Mouse (Mus musculus): ENCODE measurements around the gene Galr2.

Gene Galr2

GRCm38 (mm10) chr11:116280751-116281663 lies at the start of gene Galr2:
Gene Galr2, plus strand, starts transcription at chr11:116280939.
- DNase-seq (ENCODE audit: low spot score): no peak

GRCm38 (mm10) chr11:116232427-116232826 lies 48.3 kb upstream of the Galr2 start:
- DNase-seq (ENCODE audit: low spot score): no peak

GRCm38 (mm10) chr11:116234901-116235300 lies 45.8 kb upstream of the Galr2 start:
- no peak for DNase-seq (ENCODE audit: low spot score)

GRCm38 (mm10) chr11:116237742-116238395 lies 42.9 kb upstream of the Galr2 start, which contains the start of gene Evpl:
Gene Evpl, minus strand, starts transcription at chr11:116238077.
- no peak for DNase-seq (ENCODE audit: low spot score)

- no peak for DNase-seq (ENCODE audit: low spot score)
Measured at GRCm38 (mm10) chr11:116239797-116240196, 40.9 kb upstream of the Galr2 start.

GRCm38 (mm10) chr11:116241744-116242235 lies 38.9 kb upstream of the Galr2 start:
- DNase-seq (ENCODE audit: low spot score): no peak

GRCm38 (mm10) chr11:116244580-116244979 lies 36.2 kb upstream of the Galr2 start:
- no peak for DNase-seq (ENCODE audit: low spot score)

- no peak for DNase-seq (ENCODE audit: low spot score)
Measured at GRCm38 (mm10) chr11:116245616-116246015, 35.1 kb upstream of the Galr2 start.

GRCm38 (mm10) chr11:116247502-116248222 lies 33.1 kb upstream of the Galr2 start:
- DNase-seq (ENCODE audit: low spot score): no peak

GRCm38 (mm10) chr11:116250898-116251297 lies 29.8 kb upstream of the Galr2 start:
- no peak for DNase-seq (ENCODE audit: low spot score)

- DNase-seq (ENCODE audit: low spot score): no peak
Measured at GRCm38 (mm10) chr11:116253076-116253600, 27.6 kb upstream of the Galr2 start.

GRCm38 (mm10) chr11:116254627-116255026 lies 26.1 kb upstream of the Galr2 start:
- no peak for DNase-seq (ENCODE audit: low spot score)

- no peak for DNase-seq (ENCODE audit: low spot score)
Measured at GRCm38 (mm10) chr11:116255090-116255981, 25.4 kb upstream of the Galr2 start.

- no peak for DNase-seq (ENCODE audit: low spot score)
Measured at GRCm38 (mm10) chr11:116255982-116256675, 24.6 kb upstream of the Galr2 start.

GRCm38 (mm10) chr11:116259461-116259860 lies 21.3 kb upstream of the Galr2 start:
- no peak for DNase-seq (ENCODE audit: low spot score)

GRCm38 (mm10) chr11:116260259-116260658 lies 20.5 kb upstream of the Galr2 start:
- no peak for DNase-seq (ENCODE audit: low spot score)

- peak; percentile 37 for DNase-seq (ENCODE audit: low spot score)
Measured at GRCm38 (mm10) chr11:116265352-116265751, 15.4 kb upstream of the Galr2 start.

GRCm38 (mm10) chr11:116265850-116266249 lies 14.9 kb upstream of the Galr2 start:
- no peak for DNase-seq (ENCODE audit: low spot score)

- no peak for DNase-seq (ENCODE audit: low spot score)
Measured at GRCm38 (mm10) chr11:116267637-116268036, 13.1 kb upstream of the Galr2 start.

- DNase-seq (ENCODE audit: low spot score): no peak
Measured at GRCm38 (mm10) chr11:116268313-116268712, 12.4 kb upstream of the Galr2 start.
